Mouse (Mus musculus): ENCODE data around the gene Stk32c. TPM values are rescaled to one million over a fixed set of nuclear protein-coding genes. Genes with fewer than 3 reads are reported as not detected.

The Stk32c gene
- total and polyA plus RNA-seq, 3 experiments: 0.21 TPM; not detected in 2

- TF ChIP-seq USF1 (IDR thresholded peaks at IDR 0.05; ENCODE audit: low read depth, low read length) (no peak), MYB (IDR thresholded peaks at IDR 0.05; ENCODE audit: low read depth, low read length) (no peak), ZC3H11A (IDR thresholded peaks at IDR 0.05; ENCODE audit: low read depth, low read length) (no peak), CHD1 (IDR thresholded peaks at IDR 0.05; ENCODE audit: low read depth, low read length) (no peak), UBTF (IDR thresholded peaks at IDR 0.05; ENCODE audit: borderline replicate concordance, insufficient read depth, low read depth, low read length) (no peak), POLR2A (IDR thresholded peaks at IDR 0.05; ENCODE audit: control insufficient read depth in 1 of 2, insufficient read depth in 1 of 2, low read depth in 1 of 2, low read length in 2 of 2, poor library complexity in 1 of 2) (no peak), SMC3 (IDR thresholded peaks at IDR 0.05; ENCODE audit: low read depth, low read length) (no peak)
- H3K27ac ChIP-seq (ENCODE audit: control insufficient read depth, low read depth, low read length): no peak overlapping the region
- no peaks in the 10 kb centered on the region for H3K27me3 ChIP-seq (ENCODE audit: control insufficient read depth in 1 of 2, insufficient read depth in 2 of 2, low read length in 2 of 2)
- H3K9me3 ChIP-seq (replicated peaks; ENCODE audit: insufficient read depth, low read length): no peaks in the 10 kb centered on the region
- no peaks in the 10 kb centered on the region for H3K79me2 ChIP-seq (ENCODE audit: control insufficient read depth, insufficient read depth, low read length, poor library complexity)
- DNase-seq (ENCODE audit: low read depth, low spot score): no peak
- no peak overlapping the region for H3K9ac ChIP-seq (ENCODE audit: control insufficient read depth, low read depth, low read length, poor library complexity, severe bottlenecking)
- no peak overlapping the region for H3K4me3 ChIP-seq (ENCODE audit: control insufficient read depth in 1 of 2, insufficient read depth in 1 of 2, low read depth in 2 of 2, low read length in 2 of 2)
- H3K4me1 ChIP-seq (ENCODE audit: control insufficient read depth in 1 of 2, insufficient read depth in 2 of 2, low read length in 2 of 2): no peaks in the 10 kb centered on the region
- H3K36me3 ChIP-seq (ENCODE audit: control insufficient read depth in 1 of 2, insufficient read depth in 2 of 2, low read length in 2 of 2): no peaks in the 10 kb centered on the region
Observed at GRCm38 (mm10) chr7:139093124-139093523, 120.0 kb downstream of the Stk32c start.

- TF ChIP-seq BHLHE40 (IDR thresholded peaks at IDR 0.05; ENCODE audit: borderline replicate concordance, low read depth, low read length): no peak
- TF ChIP-seq NRF1 (IDR thresholded peaks at IDR 0.05; ENCODE audit: insufficient read depth, low read depth, low read length, poor library complexity, severe bottlenecking): no peak
- no peak for TF ChIP-seq CHD1 (IDR thresholded peaks at IDR 0.05; ENCODE audit: low read depth, low read length)
- no peak for TF ChIP-seq MAX (IDR thresholded peaks at IDR 0.05; ENCODE audit: low read length)
- no peak for TF ChIP-seq RAD21 (IDR thresholded peaks at IDR 0.05; ENCODE audit: low read depth, low read length)
- no peak for TF ChIP-seq MAFK (IDR thresholded peaks at IDR 0.05; ENCODE audit: borderline replicate concordance, low read depth, low read length)
- TF ChIP-seq POLR2AphosphoS2 (IDR thresholded peaks at IDR 0.05; ENCODE audit: low read length): no peak
- no peak for TF ChIP-seq ELF1 (IDR thresholded peaks at IDR 0.05; ENCODE audit: low read depth, low read length)
- TF ChIP-seq EP300 (IDR thresholded peaks at IDR 0.05; ENCODE audit: low read depth in 1 of 2, low read length in 2 of 2): no peak
- no peak for TF ChIP-seq ETS1 (IDR thresholded peaks at IDR 0.05; ENCODE audit: low read depth, low read length)
- no peak for TF ChIP-seq ZKSCAN1 (IDR thresholded peaks at IDR 0.05; ENCODE audit: low read depth, low read length)
- TF ChIP-seq TAL1 (IDR thresholded peaks at IDR 0.05; ENCODE audit: low read length): no peak
- no peak for TF ChIP-seq NELFE (IDR thresholded peaks at IDR 0.05; ENCODE audit: low read depth, low read length)
- TF ChIP-seq SMC3 (IDR thresholded peaks at IDR 0.05; ENCODE audit: low read depth, low read length): no peak
- no peak for TF ChIP-seq MXI1 (IDR thresholded peaks at IDR 0.05; ENCODE audit: low read depth, low read length)
- TF ChIP-seq RCOR1 (IDR thresholded peaks at IDR 0.05; ENCODE audit: low read depth, low read length): no peak
- TF ChIP-seq POLR2A (IDR thresholded peaks at IDR 0.05; ENCODE audit: control insufficient read depth in 1 of 2, insufficient read depth in 1 of 2, low read depth in 1 of 2, low read length in 2 of 2, poor library complexity in 1 of 2): no peak
- TF ChIP-seq MEF2A (IDR thresholded peaks at IDR 0.05; ENCODE audit: extremely low read depth, insufficient replicate concordance, low read depth, low read length, poor library complexity, severe bottlenecking): no peak
- TF ChIP-seq ZC3H11A (IDR thresholded peaks at IDR 0.05; ENCODE audit: low read depth, low read length): no peak
- Histone ChIP-seq H3K4me3 (ENCODE audit: control insufficient read depth in 1 of 2, insufficient read depth in 1 of 2, low read depth in 2 of 2, low read length in 2 of 2) (no peak overlapping the region), H3K9ac (ENCODE audit: control insufficient read depth, low read depth, low read length, poor library complexity, severe bottlenecking) (no peak overlapping the region), H3K27me3 (ENCODE audit: control insufficient read depth in 1 of 2, insufficient read depth in 2 of 2, low read length in 2 of 2) (no peaks in the 10 kb centered on the region), H3K36me3 (ENCODE audit: control insufficient read depth in 1 of 2, insufficient read depth in 2 of 2, low read length in 2 of 2) (no peaks in the 10 kb centered on the region), H3K9me3 (replicated peaks; ENCODE audit: insufficient read depth, low read length) (no peaks in the 10 kb centered on the region), H3K79me2 (ENCODE audit: control insufficient read depth, insufficient read depth, low read length, poor library complexity) (no peaks in the 10 kb centered on the region), H3K4me1 (ENCODE audit: control insufficient read depth in 1 of 2, insufficient read depth in 2 of 2, low read length in 2 of 2) (no peaks in the 10 kb centered on the region), H3K27ac (ENCODE audit: control insufficient read depth, low read depth, low read length) (no peak overlapping the region)
- no peak for DNase-seq (ENCODE audit: low read depth, low spot score)
Observed at GRCm38 (mm10) chr7:139092676-139093075, 120.4 kb downstream of the Stk32c start.

Measured in MEL (cell line).